Mouse (Mus musculus): ENCODE measurements around the gene Olfr221.

The Olfr221 gene

GRCm38 (mm10) chr14:52006241-52006640, 36.0 kb downstream of the Olfr221 start:
- intact Hi-C loops (cut with DNase I): loop anchor here (5.0 kb wide), 1 partner anchor 99 kb away; no protein-coding TSS in a partner anchor

GRCm38 (mm10) chr14:52005616-52006015, 36.6 kb downstream of the Olfr221 start:
- intact Hi-C loops (cut with DNase I): loop anchor here (5.0 kb wide), 1 partner anchor 98 kb away; no protein-coding TSS in a partner anchor

DNA sequence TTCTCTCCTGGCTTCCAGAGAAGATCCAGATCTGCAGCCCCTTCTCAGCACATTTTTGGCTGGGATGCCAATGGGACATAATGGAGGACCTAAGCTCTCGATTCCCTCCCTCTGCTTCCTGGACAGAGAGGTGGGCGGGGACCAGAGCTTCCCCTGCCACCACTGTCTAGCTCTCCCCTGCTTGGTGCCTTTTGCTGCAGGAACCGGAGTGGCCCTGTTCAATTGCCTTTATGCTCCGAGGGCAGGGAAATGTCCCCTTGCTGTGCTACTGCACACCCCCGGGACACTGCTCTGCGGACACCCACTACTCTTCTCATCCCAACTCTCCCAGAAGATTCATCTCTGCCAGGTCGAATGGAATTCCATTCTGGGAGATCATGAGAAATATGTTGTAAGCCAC, 37.1 kb downstream of the Olfr221 start:
- intact Hi-C loops (cut with DNase I): loop anchor here (5.0 kb wide), 1 partner anchor 98 kb away; no protein-coding TSS in a partner anchor

- intact Hi-C loops (cut with DNase I): no loop called here
Observed at GRCm38 (mm10) chr14:52003981-52004495, 38.2 kb downstream of the Olfr221 start.

GRCm38 (mm10) chr14:51997483-51997882, 44.8 kb downstream of the Olfr221 start:
- intact Hi-C loops (cut with DNase I): no loop called here

GRCm38 (mm10) chr14:51996866-51997265, 45.4 kb downstream of the Olfr221 start:
- intact Hi-C loops (cut with DNase I): no loop called here

- intact Hi-C loops (cut with DNase I): no loop called here
Observed at GRCm38 (mm10) chr14:51996231-51996841, 45.9 kb downstream of the Olfr221 start.

DNA sequence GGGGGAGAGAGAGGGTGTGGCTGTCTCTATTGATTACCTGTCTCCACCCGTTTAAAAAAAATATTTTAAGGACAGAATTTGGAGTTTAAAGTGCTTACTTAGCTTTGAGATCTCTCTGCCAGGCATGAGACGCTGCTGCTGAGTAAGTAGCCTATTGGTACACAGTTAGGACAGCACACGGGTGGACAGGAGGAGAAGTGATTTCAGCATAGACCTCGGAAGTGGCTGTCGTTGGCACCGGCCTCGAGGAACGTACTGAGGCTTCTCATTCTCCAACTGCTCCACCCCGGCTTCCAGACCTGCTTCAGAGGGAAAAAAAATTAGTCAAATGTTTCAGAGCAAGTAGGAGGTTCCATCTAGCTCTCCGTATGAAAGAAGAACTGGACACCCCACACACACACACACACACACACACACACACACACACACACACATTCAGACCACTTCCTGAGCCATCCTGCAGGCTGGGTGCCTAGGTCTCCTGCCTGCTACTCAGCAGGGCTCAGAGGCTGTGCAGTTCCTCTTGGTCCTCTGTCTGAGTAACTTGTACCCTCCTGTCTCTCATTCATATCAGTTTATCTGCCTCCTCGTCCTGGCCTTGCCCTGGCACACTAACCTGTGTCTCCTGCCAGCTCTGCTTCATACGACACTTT, 46.9 kb downstream of the Olfr221 start:
- intact Hi-C loops (cut with DNase I): no loop called here

DNA sequence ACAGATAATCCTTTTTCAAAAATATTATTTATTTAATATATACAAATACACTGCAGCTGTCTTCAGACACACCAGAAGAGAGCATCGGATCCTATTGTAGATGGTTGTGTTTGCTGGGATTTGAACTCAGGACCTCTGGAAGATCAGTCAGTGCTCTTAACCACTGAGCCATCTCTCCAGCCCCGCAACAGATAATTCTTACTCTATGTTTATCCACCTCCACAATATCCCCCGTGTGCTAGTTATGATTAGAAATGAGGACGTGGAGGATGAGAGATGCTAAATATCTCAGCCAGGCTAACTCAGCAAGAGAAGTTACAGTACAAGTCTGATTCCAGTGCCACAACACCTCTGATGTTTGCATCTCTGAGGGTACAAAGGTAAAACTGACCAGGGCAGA, 47.8 kb downstream of the Olfr221 start:
- intact Hi-C loops (cut with DNase I): no loop called here

DNA sequence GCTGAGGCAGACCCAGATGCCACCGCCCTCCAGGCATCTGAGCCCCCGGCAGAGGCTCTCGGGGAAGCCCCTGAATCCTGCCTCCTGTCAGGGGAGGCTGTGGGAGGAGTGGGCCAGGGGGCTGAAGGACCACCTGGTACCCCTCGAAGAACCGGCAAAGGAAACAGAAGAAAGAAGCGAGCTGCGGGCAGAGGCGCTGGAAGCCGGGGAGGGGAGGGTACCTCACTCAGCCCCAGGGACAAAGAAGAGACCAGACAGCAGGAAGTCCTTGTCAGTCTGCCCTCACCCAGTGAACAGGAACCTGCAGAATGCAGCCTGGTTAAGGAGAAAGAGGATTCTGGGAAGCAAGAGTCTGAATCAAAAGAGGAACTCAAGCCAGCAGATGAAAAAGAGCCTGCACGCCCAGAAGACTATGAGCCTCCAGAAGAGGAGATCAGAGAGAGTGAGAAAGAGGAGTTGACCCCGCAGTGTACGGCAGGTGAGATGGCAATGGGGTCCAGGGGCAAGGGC, 52.7 kb downstream of the Olfr221 start:
- intact Hi-C loops (cut with DNase I): loop anchor here (5.0 kb wide), 1 partner anchor 57 kb away; no protein-coding TSS in a partner anchor

GRCm38 (mm10) chr14:51988731-51989130, 53.5 kb downstream of the Olfr221 start:
- intact Hi-C loops (cut with DNase I): loop anchor here (5.0 kb wide), 1 partner anchor 56 kb away; no protein-coding TSS in a partner anchor

- intact Hi-C loops (cut with DNase I): loop anchor here (5.0 kb wide), 1 partner anchor 55 kb away; no protein-coding TSS in a partner anchor
Observed at GRCm38 (mm10) chr14:51987177-51987576, 55.1 kb downstream of the Olfr221 start.

- intact Hi-C loops (cut with DNase I): loop anchor here (5.0 kb wide), 1 partner anchor 54 kb away; no protein-coding TSS in a partner anchor
Observed at GRCm38 (mm10) chr14:51986153-51986505, 56.1 kb downstream of the Olfr221 start.

GRCm38 (mm10) chr14:51985301-51986152, 56.7 kb downstream of the Olfr221 start:
- intact Hi-C loops (cut with DNase I): loop anchor here (5.0 kb wide), 1 partner anchor 53 kb away; no protein-coding TSS in a partner anchor

DNA sequence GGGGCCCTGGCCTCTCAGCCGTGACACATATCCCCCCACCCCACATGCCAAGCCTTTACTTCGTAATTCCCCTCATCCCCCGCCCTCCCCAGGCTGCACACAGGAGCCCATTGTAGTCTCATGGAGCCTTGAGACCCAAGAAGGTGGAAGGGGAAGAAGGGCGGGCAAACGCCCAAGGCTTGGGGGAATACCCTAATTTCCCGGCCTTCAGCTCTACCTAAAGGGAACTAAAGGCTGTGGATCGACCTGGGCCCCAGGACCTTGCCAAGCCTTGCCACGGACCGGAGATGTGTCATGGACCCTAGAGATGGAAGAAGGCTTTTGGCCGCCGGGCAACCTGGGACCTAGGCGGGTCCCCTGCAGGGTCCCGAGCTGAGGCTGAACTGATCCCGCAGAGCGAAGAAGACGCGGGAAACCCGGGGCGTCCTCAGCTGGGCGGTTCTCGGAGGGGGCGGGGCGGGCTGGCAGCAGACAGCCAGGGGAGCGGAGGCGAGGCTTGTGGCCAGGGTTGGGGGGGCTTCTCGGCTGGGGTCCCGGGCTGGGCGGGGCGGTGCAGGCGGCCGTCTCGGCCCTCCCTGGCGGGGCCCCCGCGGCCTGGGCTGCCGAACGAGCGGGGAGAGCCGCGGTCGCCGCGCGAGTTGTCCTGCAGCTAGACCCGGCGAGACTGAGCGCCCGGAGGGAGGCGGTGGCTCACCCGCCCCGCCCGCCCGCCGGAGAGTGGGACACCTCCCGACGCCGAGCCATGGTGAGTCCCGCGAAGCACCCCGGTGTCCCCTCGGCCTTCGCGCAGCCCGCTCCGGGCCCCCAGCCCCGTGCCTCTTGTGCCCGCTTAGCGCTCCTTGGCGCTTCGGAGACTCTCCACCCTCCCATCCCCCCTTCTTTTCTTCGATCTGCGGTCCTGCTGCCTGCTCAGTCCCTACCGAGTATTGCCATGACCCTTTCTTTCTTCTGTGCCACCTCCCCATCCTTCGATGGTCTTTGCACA, 57.7 kb downstream of the Olfr221 start, which contains the start of gene Arhgef40:
Gene Arhgef40 (plus strand): TSS at position 473 of the 985 bp plus-strand sequence.
- intact Hi-C loops (cut with DNase I): loop anchor here (5.0 kb wide), 1 partner anchor 52 kb away; no protein-coding TSS in a partner anchor
